20 mouse cellular contexts compared by ENCODE assay signal in the genomic region with DNA sequence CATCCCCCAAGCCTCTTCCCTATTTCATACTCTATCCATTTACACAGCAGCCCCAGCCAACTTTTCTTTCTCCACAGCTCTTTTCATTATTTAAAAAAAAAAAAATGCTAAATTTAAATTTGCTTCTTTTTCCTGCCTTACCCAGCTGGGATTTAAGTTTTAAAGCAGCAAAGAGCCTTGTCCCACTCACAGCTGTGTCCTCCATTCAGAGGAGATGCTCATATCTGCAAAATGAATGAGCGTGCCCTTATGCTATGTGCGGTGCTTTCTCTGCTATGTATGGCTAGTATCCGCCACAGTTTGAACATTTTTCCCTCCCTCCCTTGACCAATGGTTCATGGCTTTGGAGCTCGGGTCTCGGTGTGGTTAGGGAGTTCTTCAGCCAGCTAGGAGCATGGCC. TPM values are rescaled to one million over a fixed set of nuclear protein-coding genes. Genes with fewer than 3 reads are reported as not detected.
DNase-seq lines count a peak whose midpoint lies in the region; ATAC-seq and TF ChIP-seq lines count a peak whose summit lies in the region.
"Had no signal": no experiment of that assay in that cellular context is flagged by ENCODE, and none has a peak within 500 bp of the region (broad histone marks: within the 10 kb centered on the region; RNA-seq: fewer than 3 reads in every experiment).

No protein-coding gene starts in this region.

- no peak for DNase-seq in frontal cortex, postnatal 14 days (ENCODE audit: low spot score in 2 of 2)
- no peak for DNase-seq in layer of hippocampus, adult 2 months (ENCODE audit: low spot score in 2 of 2)
- no peak for DNase-seq in layer of hippocampus, postnatal 25 days (ENCODE audit: extremely low spot score in 1 of 2, low spot score in 1 of 2)
- DNase-seq in brain, adult 2 months (ENCODE audit: low read depth, low spot score): peak; percentile 53
- DNase-seq in urinary bladder, postnatal 36 days (ENCODE audit: low spot score in 2 of 2): no peak
- DNase-seq: adrenal gland, adult 2 months; adrenal gland, postnatal 10 days; adrenal gland, postnatal 25 days; cerebellum, adult 11-12 months; cerebellum, adult 2 months; cerebellum, adult 9-10 months; cerebellum, postnatal 10 days; cerebellum, postnatal 25 days had no signal

- peak; percentile 81 for ATAC-seq in frontal cortex, adult (ENCODE audit: low TSS enrichment)
- ATAC-seq: activated CD4-positive, CD25-positive, alpha-beta regulatory T cell, adult 4 months; forebrain, embryonic 13.5 days; forebrain, embryonic 16.5 days; Patski had no signal

- H3K4me3 ChIP-seq in layer of hippocampus, adult 2 months: no peak overlapping the region
- H3K4me3 ChIP-seq: embryonic facial prominence, embryonic 10.5 days; embryonic facial prominence, embryonic 12.5 days; forebrain, embryonic 13.5 days had no signal

- H3K27ac ChIP-seq in layer of hippocampus, adult 2 months: peak overlapping the region; percentile 32; the same call in 1 of the 2 replicates
- H3K27ac ChIP-seq: embryonic facial prominence, embryonic 10.5 days; embryonic facial prominence, embryonic 12.5 days; forebrain, embryonic 13.5 days had no signal

- no peak for TF ChIP-seq CTCF in layer of hippocampus, adult 2 months (conservative IDR thresholded peaks at IDR 0.05)

RNA-seq across cellular contexts. Expression of a gene that starts 35.5 kb away (rescaled TPM):
- total RNA-seq in layer of hippocampus, adult 2 months (2021): 100 to 1,000 TPM; 103 to 113 TPM
- total RNA-seq in layer of hippocampus, postnatal 25 days (2021): 100 to 1,000 TPM; 108 to 112 TPM
